Mouse (Mus musculus): ENCODE results near the gene Rab14. TPM values are rescaled to one million over a fixed set of nuclear protein-coding genes. Genes with fewer than 3 reads are reported as not detected.

Gene Rab14
- total and polyA plus RNA-seq, 2 experiments from 2014 or later = 121 to 544 TPM

- no peaks in the 10 kb centered on the region for H3K27me3 ChIP-seq (ENCODE audit: insufficient read depth, low read length)
- no peak for ATAC-seq
- no peak overlapping the region for H3K9ac ChIP-seq
- H3K4me3 ChIP-seq (ENCODE audit: low read depth, low read length) = no peak overlapping the region
- no peak for DNase-seq
- 91% methylated on average over 2 of the region's 2 CpGs for WGBS
- H3K4me2 ChIP-seq (ENCODE audit: low read depth) = no peak overlapping the region
- H3K36me3 ChIP-seq (ENCODE audit: insufficient read depth) = peaks cover 63% of the 10 kb centered on the region
- H3K9me3 ChIP-seq (ENCODE audit: low read length) = no peaks in the 10 kb centered on the region
- no peak for TF ChIP-seq CTCF (IDR thresholded peaks at IDR 0.05; ENCODE audit: low read depth)
- H3K27ac ChIP-seq (ENCODE audit: low read depth, low read length) = no peak overlapping the region
- H3K4me1 ChIP-seq (ENCODE audit: insufficient read depth) = no peaks in the 10 kb centered on the region
Measured at GRCm38 (mm10) chr2:35156985-35157384, 43.9 kb downstream of the Rab14 start.

- Histone ChIP-seq H3K4me2 (ENCODE audit: low read depth) (no peak overlapping the region), H3K27me3 (ENCODE audit: insufficient read depth, low read length) (no peaks in the 10 kb centered on the region), H3K9ac (no peak overlapping the region), H3K27ac (ENCODE audit: low read depth, low read length) (no peak overlapping the region), H3K4me3 (ENCODE audit: low read depth, low read length) (no peak overlapping the region), H3K9me3 (ENCODE audit: low read length) (no peaks in the 10 kb centered on the region), H3K4me1 (ENCODE audit: insufficient read depth) (no peaks in the 10 kb centered on the region), H3K36me3 (ENCODE audit: insufficient read depth) (peaks cover 77% of the 10 kb centered on the region)
- ATAC-seq (no peak), DNase-seq (no peak)
- TF ChIP-seq CTCF (IDR thresholded peaks at IDR 0.05; ENCODE audit: low read depth) = no peak
- 91% methylated on average over 8 of the region's 8 CpGs for WGBS
Measured at GRCm38 (mm10) chr2:35153844-35154554, 46.9 kb downstream of the Rab14 start.

DNA sequence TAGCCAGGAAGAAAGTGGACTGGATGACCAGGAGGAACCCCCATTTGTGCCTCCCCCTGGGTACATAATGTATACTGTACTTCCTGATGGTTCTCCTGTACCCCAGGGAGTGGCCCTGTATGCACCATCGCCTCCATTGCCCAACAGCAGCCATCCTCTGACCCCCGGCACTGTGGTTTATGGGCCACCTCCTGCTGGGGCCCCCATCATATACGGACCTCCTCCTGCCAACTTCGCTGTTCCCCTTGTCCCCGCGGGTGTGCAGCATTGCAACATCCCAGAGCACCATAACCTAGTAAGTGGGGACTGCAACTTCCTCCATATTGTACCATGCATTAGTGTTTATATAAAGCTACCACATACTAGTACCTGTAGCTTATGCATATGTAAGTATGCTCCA, 47.7 kb downstream of the Rab14 start:
- WGBS = 94% methylated on average over 6 of the region's 6 CpGs
- Histone ChIP-seq H3K36me3 (ENCODE audit: insufficient read depth) (peaks cover 79% of the 10 kb centered on the region), H3K4me2 (ENCODE audit: low read depth) (no peak overlapping the region), H3K9ac (no peak overlapping the region), H3K27ac (ENCODE audit: low read depth, low read length) (no peak overlapping the region), H3K9me3 (ENCODE audit: low read length) (no peaks in the 10 kb centered on the region), H3K4me3 (ENCODE audit: low read depth, low read length) (no peak overlapping the region), H3K27me3 (ENCODE audit: insufficient read depth, low read length) (no peaks in the 10 kb centered on the region), H3K4me1 (ENCODE audit: insufficient read depth) (no peaks in the 10 kb centered on the region)
- DNase-seq (no peak), ATAC-seq (no peak)
- TF ChIP-seq CTCF (IDR thresholded peaks at IDR 0.05; ENCODE audit: low read depth) = no peak

GRCm38 (mm10) chr2:35151303-35151882, 49.5 kb downstream of the Rab14 start:
- DNase-seq (no peak), ATAC-seq (no peak)
- Histone ChIP-seq H3K36me3 (ENCODE audit: insufficient read depth) (peaks cover 87% of the 10 kb centered on the region), H3K4me1 (ENCODE audit: insufficient read depth) (no peaks in the 10 kb centered on the region), H3K4me3 (ENCODE audit: low read depth, low read length) (no peak overlapping the region), H3K9ac (no peak overlapping the region), H3K4me2 (ENCODE audit: low read depth) (no peak overlapping the region), H3K9me3 (ENCODE audit: low read length) (no peaks in the 10 kb centered on the region), H3K27me3 (ENCODE audit: insufficient read depth, low read length) (no peaks in the 10 kb centered on the region), H3K27ac (ENCODE audit: low read depth, low read length) (no peak overlapping the region)
- 95% methylated on average over 13 of the region's 13 CpGs for WGBS
- no peak for TF ChIP-seq CTCF (IDR thresholded peaks at IDR 0.05; ENCODE audit: low read depth)

DNA sequence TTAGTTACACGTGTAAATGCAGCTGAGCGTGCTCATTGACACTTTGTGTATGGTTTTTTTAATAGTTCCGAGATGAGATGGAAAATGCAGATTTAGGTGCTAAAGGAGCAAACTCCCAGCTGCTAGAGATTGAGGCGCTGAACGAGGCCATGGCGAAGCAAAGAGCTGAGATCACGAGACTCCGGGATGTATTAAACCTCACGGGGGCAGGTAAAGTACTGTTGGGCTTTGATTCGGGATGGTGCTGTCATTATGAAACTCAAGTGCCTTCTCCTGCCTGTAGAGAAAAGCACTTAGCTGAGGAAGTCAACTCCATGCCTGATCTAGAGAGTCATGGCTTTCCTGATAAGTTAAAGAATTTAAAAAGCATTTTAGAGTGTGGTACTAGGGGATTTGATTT, 52.1 kb downstream of the Rab14 start:
- H3K4me1 ChIP-seq (ENCODE audit: insufficient read depth) = no peaks in the 10 kb centered on the region
- H3K4me2 ChIP-seq (ENCODE audit: low read depth) = no peak overlapping the region
- ATAC-seq (no peak), DNase-seq (no peak)
- no peak overlapping the region for H3K27ac ChIP-seq (ENCODE audit: low read depth, low read length)
- peaks cover 90% of the 10 kb centered on the region for H3K36me3 ChIP-seq (ENCODE audit: insufficient read depth)
- TF ChIP-seq CTCF (IDR thresholded peaks at IDR 0.05; ENCODE audit: low read depth) = no peak
- H3K9me3 ChIP-seq (ENCODE audit: low read length) = no peaks in the 10 kb centered on the region
- no peak overlapping the region for H3K9ac ChIP-seq
- WGBS = 92% methylated on average over 10 of the region's 10 CpGs
- no peak overlapping the region for H3K4me3 ChIP-seq (ENCODE audit: low read depth, low read length)
- H3K27me3 ChIP-seq (ENCODE audit: insufficient read depth, low read length) = no peaks in the 10 kb centered on the region

- DNase-seq (no peak), ATAC-seq (no peak)
- TF ChIP-seq CTCF (IDR thresholded peaks at IDR 0.05; ENCODE audit: low read depth) = no peak
- WGBS = 89% methylated on average over 3 of the region's 3 CpGs
- H3K4me1 ChIP-seq (ENCODE audit: insufficient read depth) = no peaks in the 10 kb centered on the region
- no peaks in the 10 kb centered on the region for H3K27me3 ChIP-seq (ENCODE audit: insufficient read depth, low read length)
- H3K27ac ChIP-seq (ENCODE audit: low read depth, low read length) = no peak overlapping the region
- H3K4me3 ChIP-seq (ENCODE audit: low read depth, low read length) = no peak overlapping the region
- H3K9ac ChIP-seq = no peak overlapping the region
- peaks cover 71% of the 10 kb centered on the region for H3K36me3 ChIP-seq (ENCODE audit: insufficient read depth)
- H3K9me3 ChIP-seq (ENCODE audit: low read length) = no peaks in the 10 kb centered on the region
- no peak overlapping the region for H3K4me2 ChIP-seq (ENCODE audit: low read depth)
Measured at GRCm38 (mm10) chr2:35141673-35142072, 59.2 kb downstream of the Rab14 start.

DNA sequence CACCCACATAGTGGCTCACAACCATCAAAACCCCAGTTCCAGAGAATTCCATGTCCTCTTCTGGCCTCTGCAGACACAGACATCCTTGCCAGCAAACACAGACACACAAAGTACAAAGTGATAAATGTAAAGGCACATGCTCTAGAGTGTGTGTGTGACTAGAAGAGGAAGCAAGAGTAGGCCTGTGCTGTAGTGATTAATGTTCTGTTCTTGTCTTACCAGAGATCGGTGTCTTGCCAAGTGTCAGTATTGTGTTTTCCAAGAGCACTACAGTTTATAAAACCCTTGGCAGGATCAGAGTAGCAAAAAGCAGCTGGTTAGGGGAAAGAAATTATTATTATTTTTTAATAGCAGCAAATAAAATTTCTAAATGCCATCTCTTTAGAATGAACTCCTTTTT, 62.3 kb downstream of the Rab14 start:
- no peak for ATAC-seq
- Histone ChIP-seq H3K9me3 (ENCODE audit: low read length) (no peaks in the 10 kb centered on the region), H3K9ac (no peak overlapping the region), H3K4me3 (ENCODE audit: low read depth, low read length) (no peak overlapping the region), H3K27me3 (ENCODE audit: insufficient read depth, low read length) (no peaks in the 10 kb centered on the region), H3K36me3 (ENCODE audit: insufficient read depth) (peaks cover 49% of the 10 kb centered on the region), H3K4me2 (ENCODE audit: low read depth) (no peak overlapping the region), H3K27ac (ENCODE audit: low read depth, low read length) (no peak overlapping the region), H3K4me1 (ENCODE audit: insufficient read depth) (no peaks in the 10 kb centered on the region)
- no peak for TF ChIP-seq CTCF (IDR thresholded peaks at IDR 0.05; ENCODE audit: low read depth)
- no peak for DNase-seq
- 92% methylated on average over 1 of the region's 1 CpGs for WGBS
